In the genomic region with DNA sequence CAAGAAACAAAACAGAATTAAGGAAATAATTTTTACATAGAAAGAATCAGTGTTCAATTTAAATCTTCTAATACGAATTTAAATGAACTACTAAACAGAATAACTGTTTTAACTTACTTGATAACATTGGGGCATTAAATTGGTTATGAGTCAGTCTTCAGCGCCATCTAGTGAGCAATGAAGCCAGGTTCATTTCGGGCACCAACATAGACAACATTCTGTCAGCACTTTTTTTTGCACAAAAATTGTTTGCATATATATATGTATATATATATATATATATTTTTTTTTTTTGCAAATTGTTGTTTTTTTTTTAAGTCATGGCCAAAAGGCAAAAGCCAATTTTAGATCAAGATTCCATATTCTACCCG, we compare ENCODE assay signal across 8 mouse cellular contexts.
DNase-seq lines count a peak whose midpoint lies in the region; ATAC-seq and TF ChIP-seq lines count a peak whose summit lies in the region.

No protein-coding gene starts in this region.

- H3K4me3 ChIP-seq in G1E (ENCODE audit: low read depth, low read length), result no peak overlapping the region
- H3K4me3 ChIP-seq in forebrain, embryonic 16.5 days (replicated peaks; ENCODE audit: low read length), result no peak overlapping the region
- no peak overlapping the region for H3K4me3 ChIP-seq in lung, postnatal 0 days (ENCODE audit: low read depth, low read length)

- no peak for ATAC-seq in G1E (ENCODE audit: extremely low read depth, insufficient number of reproducible peaks, low FRiP score, poor library complexity, severe bottlenecking)
- 0 out of 2 replicates have a peak, but pooled peaks have one; percentile 61 for ATAC-seq in forebrain, embryonic 16.5 days
- no peak for ATAC-seq in lung, postnatal 0 days

- no peak overlapping the region for H3K27ac ChIP-seq in forebrain, embryonic 16.5 days (ENCODE audit: low read length)
- H3K27ac ChIP-seq in lung, postnatal 0 days (ENCODE audit: low read length), result no peak overlapping the region

- H3K9me3 ChIP-seq in G1E (replicated peaks), result no peaks in the 10 kb centered on the region
- no peaks in the 10 kb centered on the region for H3K9me3 ChIP-seq in forebrain, embryonic 16.5 days (ENCODE audit: control insufficient read depth, low read length)
- H3K9me3 ChIP-seq in lung, postnatal 0 days (ENCODE audit: low read length), result no peaks in the 10 kb centered on the region

- TF ChIP-seq CTCF in G1E (IDR thresholded peaks at IDR 0.05; ENCODE audit: low read depth, low read length), result 0 out of 2 replicates have a peak, but pooled peaks have one; percentile 10
- peak; percentile 77 for TF ChIP-seq CTCF in lung, postnatal 0 days (IDR thresholded peaks at IDR 0.05)

- DNase-seq in adrenal gland, postnatal 14 days, result peak; percentile 63
- DNase-seq in adrenal gland, postnatal 4 days (ENCODE audit: low spot score in 2 of 2), result no peak
- peak; percentile 43 to 67 for DNase-seq in left cerebral cortex, adult 18-20 months (ENCODE audit: low spot score in 2 of 2)
- no peak for DNase-seq in left cerebral cortex, adult 11 months (ENCODE audit: low spot score)
- DNase-seq in G1E (ENCODE audit: low spot score), result no peak
- DNase-seq in lung, postnatal 0 days (ENCODE audit: low spot score), result peak; percentile 78
- no peak for DNase-seq in spleen, postnatal 4 days (ENCODE audit: low spot score in 2 of 2)

- H3K9ac ChIP-seq in forebrain, embryonic 16.5 days (replicated peaks; ENCODE audit: low read depth, low read length), result no peak overlapping the region
- no peak overlapping the region for H3K9ac ChIP-seq in lung, postnatal 0 days (replicated peaks; ENCODE audit: low read depth)

- WGBS in forebrain, embryonic 16.5 days, result 43% methylated on average over 4 of the region's 4 CpGs
- WGBS in lung, postnatal 0 days, result 30% methylated on average over 4 of the region's 4 CpGs

- H3K4me2 ChIP-seq in forebrain, embryonic 16.5 days (ENCODE audit: low read length), result no peak overlapping the region
- H3K4me2 ChIP-seq in lung, postnatal 0 days (replicated peaks; ENCODE audit: low read depth, low read length), result no peak overlapping the region

- H3K36me3 ChIP-seq in G1E (replicated peaks), result no peaks in the 10 kb centered on the region
- H3K36me3 ChIP-seq in forebrain, embryonic 16.5 days (ENCODE audit: control insufficient read depth, insufficient read depth), result no peaks in the 10 kb centered on the region
- H3K36me3 ChIP-seq in lung, postnatal 0 days (ENCODE audit: insufficient read depth, low read length), result no peaks in the 10 kb centered on the region

- H3K27me3 ChIP-seq in G1E (ENCODE audit: insufficient read depth, low read length), result peaks cover 16% of the 10 kb centered on the region
- no peaks in the 10 kb centered on the region for H3K27me3 ChIP-seq in forebrain, embryonic 16.5 days (replicated peaks; ENCODE audit: control insufficient read depth, insufficient read depth, low read length)
- H3K27me3 ChIP-seq in lung, postnatal 0 days (replicated peaks; ENCODE audit: insufficient read depth, low read length), result no peaks in the 10 kb centered on the region

- H3K4me1 ChIP-seq in G1E (ENCODE audit: insufficient read depth, low read depth, low read length), result peaks cover 28% of the 10 kb centered on the region
- no peaks in the 10 kb centered on the region for H3K4me1 ChIP-seq in forebrain, embryonic 16.5 days (replicated peaks; ENCODE audit: control insufficient read depth, insufficient read depth, low read length)
- no peaks in the 10 kb centered on the region for H3K4me1 ChIP-seq in lung, postnatal 0 days (ENCODE audit: insufficient read depth, low read depth, low read length)

- no peak for TF ChIP-seq EP300 in lung, postnatal 0 days (IDR thresholded peaks at IDR 0.05)

Comparison
In these comparisons a context has a peak if more than half of its experiments do, and no peak if none do; other contexts are left out.
1. DNase-seq: peak in adrenal gland, postnatal 14 days (single experiment), left cerebral cortex, adult 18-20 months (2 of 2) and lung, postnatal 0 days (single experiment); none in adrenal gland, postnatal 4 days (0 of 2), left cerebral cortex, adult 11 months (single experiment), G1E (single experiment) and spleen, postnatal 4 days (0 of 2).